Mouse (Mus musculus) limb, embryonic 10.5 days (tissue): ENCODE measurements around the gene Ric8b. TPM values are rescaled to one million over a fixed set of nuclear protein-coding genes. Genes with fewer than 3 reads are reported as not detected.

Experiments used
- DNase-seq: peaks from one replicate; pipeline ENCODE4 v3.0.0-alpha.2; 2017; ENCODE audit warnings: low spot score
- H3K27ac ChIP-seq: fragments of 300-500 bp; sonication (generic); 2 replicates; pipeline ENCODE4 v1.5.1; 2016; ENCODE audit warnings: mild to moderate bottlenecking
- H3K27me3 ChIP-seq: fragments of 300-500 bp; sonication (generic); 2 replicates; pipeline ENCODE4 v1.6.1; 2016; ENCODE audit warnings: low read depth, mild to moderate bottlenecking; ENCODE audit not compliant: poor library complexity, severe bottlenecking
- H3K36me3 ChIP-seq: fragments of 300-500 bp; sonication (generic); 2 replicates; pipeline ENCODE4 v1.6.1; 2016; ENCODE audit warnings: mild to moderate bottlenecking, moderate library complexity
- H3K4me1 ChIP-seq: fragments of 300-500 bp; sonication (generic); 2 replicates; pipeline ENCODE4 v1.6.1; 2016
- H3K4me3 ChIP-seq: fragments of 300-500 bp; sonication (generic); 2 replicates; pipeline ENCODE4 v1.5.1; 2016; ENCODE audit warnings: mild to moderate bottlenecking, moderate library complexity
- H3K9me3 ChIP-seq: fragments of 300-500 bp; sonication (generic); replicated peaks from 2 replicates; pipeline ENCODE4 v1.6.1; 2016; ENCODE audit warnings: mild to moderate bottlenecking
- WGBS: fragments of 180-500 bp; shearing (Covaris S2); methylation state at CpG from one replicate; pipeline ENCODE4 v1.1.7; 2016; 5-methylcytosine and 5-hydroxymethylcytosine counted together
- polyA plus RNA-seq: library from polyadenylated mRNA; unstranded; fragments of >200 nt; fragmentation: Nextera tagmentation; extraction: Ambion mirVana; gene quantifications from 2 replicates; pipeline ENCODE4 v1.2.1, GENCODE M21; 2016

Gene Ric8b
- polyA plus RNA-seq: 25.1 and 28.5 TPM in 2 replicates

DNA sequence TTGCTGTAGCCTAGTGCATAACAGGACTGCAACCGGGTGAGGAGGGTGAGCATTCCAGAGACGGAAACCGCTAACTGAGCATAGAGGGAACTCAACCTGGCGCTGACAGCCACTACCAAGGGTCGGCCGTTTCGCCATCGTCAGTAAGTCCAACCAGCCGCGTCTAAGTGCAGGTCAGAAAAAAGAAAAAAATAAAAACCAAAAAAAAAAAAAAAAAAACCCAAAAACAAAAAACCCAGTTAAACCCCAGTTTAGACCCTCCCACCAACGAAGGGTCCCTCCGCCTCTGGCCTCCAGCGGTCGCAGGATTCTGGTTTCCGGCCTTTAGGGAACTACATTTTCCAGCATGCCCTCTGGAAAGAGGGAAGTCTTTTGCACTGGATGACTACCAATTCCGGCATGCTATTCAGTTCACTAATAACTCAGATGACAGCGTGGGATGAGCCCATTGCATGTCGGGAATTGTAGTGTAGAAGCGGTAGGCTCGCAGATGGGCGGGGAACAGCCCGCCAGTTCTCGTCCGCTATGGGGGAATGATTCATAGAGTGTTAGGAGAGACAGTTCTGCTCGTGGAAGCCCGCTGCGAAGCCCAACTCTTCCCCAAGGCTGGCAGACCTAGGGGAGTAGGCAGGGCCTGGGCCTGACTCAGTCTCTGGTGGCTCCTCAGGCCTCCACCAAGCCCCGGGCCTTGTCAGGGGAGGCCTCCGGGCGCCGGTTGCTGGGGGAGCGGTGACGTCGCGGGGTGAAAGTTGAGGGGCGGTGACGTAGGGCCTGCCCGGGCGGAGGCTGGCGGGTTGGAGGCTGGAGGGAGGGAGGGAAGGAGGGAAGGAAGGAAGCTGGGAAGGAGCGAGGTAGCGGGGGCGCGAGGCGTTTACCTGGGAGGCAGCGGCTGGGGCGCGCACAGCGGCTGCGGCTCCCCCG lies at the start of gene Ric8b:
Ric8b (plus strand) TSS at position 807 of the 921 bp plus-strand sequence.
- WGBS: under 1% methylated on average over 48 of the region's 51 CpGs
- H3K36me3 ChIP-seq: 0 out of 2 replicates have a peak, but pooled peaks cover 3% of the 10 kb centered on the region
- peak within 1 kb of the TSS; percentile 97 for H3K27ac ChIP-seq
- peaks cover 14% of the 10 kb centered on the region for H3K4me1 ChIP-seq
- DNase-seq: peak; percentile 97
- H3K27me3 ChIP-seq: no peaks in the 10 kb centered on the region
- no peaks in the 10 kb centered on the region for H3K9me3 ChIP-seq
- peak within 1 kb of the TSS; percentile 85 for H3K4me3 ChIP-seq

DNA sequence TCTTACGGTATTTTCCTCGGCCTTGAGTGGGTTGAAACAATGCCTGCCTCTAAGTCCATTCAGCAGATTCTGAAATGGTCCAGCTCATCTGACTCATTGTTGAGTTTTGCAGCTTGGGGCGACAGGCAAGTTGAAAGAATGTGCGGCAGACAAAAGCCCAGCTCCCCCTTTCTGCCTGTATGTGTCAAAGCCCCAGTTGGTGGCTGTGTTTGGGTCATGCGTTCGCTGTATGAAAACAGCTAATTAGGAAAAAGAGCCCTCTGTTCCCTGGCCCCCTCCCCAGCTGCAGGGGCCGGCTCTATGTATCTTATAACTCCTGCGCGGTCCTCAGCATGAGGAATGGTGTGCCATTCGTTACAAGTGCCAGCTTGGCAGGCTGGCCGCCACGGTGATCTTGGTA lies 46.1 kb upstream of the Ric8b start:
- 69% methylated on average over 12 of the region's 12 CpGs for WGBS
- H3K36me3 ChIP-seq: no peaks in the 10 kb centered on the region
- H3K4me3 ChIP-seq: no peak overlapping the region
- no peaks in the 10 kb centered on the region for H3K9me3 ChIP-seq
- DNase-seq: no peak
- H3K4me1 ChIP-seq: peaks cover 8% of the 10 kb centered on the region; the same call in 1 of the 2 replicates
- no peaks in the 10 kb centered on the region for H3K27me3 ChIP-seq
- H3K27ac ChIP-seq: no peak overlapping the region

DNA sequence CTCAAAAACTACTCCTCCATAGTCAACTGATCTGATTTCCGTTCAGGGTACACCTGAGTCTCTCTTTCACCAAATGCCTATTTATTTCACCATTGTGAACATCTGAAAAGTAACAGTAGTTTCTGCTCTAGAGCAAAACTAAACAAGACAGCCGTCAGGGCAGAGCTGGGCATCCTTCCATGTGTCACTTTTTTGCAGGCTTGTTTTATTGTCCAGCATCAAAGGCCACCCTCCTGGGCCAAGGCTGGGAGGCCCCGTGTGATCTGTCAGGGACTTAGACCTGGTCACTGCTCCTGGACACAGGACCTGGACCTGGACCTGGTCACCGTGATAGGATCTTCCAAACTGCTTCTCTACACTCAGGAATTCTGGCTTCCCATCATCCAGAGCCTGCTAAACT lies 45.5 kb upstream of the Ric8b start:
- Histone ChIP-seq H3K9me3 (no peaks in the 10 kb centered on the region), H3K27ac (no peak overlapping the region), H3K36me3 (no peaks in the 10 kb centered on the region), H3K27me3 (no peaks in the 10 kb centered on the region), H3K4me3 (no peak overlapping the region), H3K4me1 (peaks cover 8% of the 10 kb centered on the region; the same call in 1 of the 2 replicates)
- DNase-seq: no peak
- WGBS: 68% methylated on average over 4 of the region's 4 CpGs

DNA sequence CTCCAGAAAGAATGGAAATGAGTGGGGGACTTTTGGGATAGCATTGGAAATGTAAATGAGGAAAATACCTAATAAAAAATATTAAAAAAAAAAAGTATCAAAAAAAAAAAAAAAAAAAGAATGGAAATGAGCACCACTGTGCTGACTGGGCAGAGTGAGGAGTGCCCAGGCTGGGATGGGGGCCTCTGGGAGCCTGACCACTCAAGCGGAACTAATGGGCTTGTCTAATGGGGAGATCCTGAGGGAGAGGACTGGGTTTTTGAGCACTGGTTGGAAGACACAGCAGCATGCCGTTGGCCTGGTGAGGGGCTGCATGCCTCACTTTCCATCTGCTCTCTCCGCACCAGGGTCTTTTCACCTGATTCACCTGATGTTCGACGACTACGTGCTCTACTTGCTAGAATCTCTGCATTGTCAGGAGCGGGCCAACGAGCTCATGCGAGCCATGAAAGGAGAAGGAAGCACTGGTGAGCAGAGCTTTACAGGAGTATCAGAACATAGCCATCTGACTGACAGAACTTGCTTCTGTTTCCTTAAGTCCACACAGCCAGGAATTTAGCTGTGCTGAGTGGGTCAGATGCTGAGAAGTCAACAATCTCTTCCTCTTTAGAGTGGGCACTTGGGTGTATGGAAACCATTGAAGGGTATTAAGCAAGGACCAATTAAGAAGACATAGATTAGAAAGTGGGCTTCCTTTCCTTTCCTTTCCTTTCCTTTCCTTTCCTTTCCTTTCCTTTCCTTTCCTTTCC lies 37.4 kb upstream of the Ric8b start:
- WGBS: 76% methylated on average over 9 of the region's 9 CpGs
- no peaks in the 10 kb centered on the region for H3K4me1 ChIP-seq
- H3K27me3 ChIP-seq: no peaks in the 10 kb centered on the region
- H3K9me3 ChIP-seq: no peaks in the 10 kb centered on the region
- no peak for DNase-seq
- H3K4me3 ChIP-seq: no peak overlapping the region
- H3K27ac ChIP-seq: no peak overlapping the region
- no peaks in the 10 kb centered on the region for H3K36me3 ChIP-seq

DNA sequence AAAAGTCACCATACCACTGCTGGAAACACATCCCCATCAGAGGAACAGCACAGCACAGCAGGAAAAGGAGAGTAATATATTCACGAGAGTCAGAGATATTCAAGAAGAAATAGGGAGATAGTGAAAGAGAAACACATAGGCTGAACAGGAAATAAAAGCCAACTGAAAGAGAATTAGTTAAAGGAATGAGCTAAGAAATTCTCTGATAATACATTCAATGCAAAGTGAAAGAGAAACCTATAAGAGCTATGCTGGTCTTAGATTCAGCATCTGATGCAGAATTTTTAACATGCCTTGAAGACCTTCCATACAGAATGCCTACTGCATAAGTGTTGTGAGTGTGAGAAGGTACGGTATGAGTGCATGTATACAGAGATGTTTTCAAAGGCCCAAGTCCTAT lies 34.9 kb upstream of the Ric8b start:
- Histone ChIP-seq H3K27me3 (no peaks in the 10 kb centered on the region), H3K27ac (no peak overlapping the region), H3K4me3 (no peak overlapping the region), H3K36me3 (no peaks in the 10 kb centered on the region), H3K9me3 (no peaks in the 10 kb centered on the region), H3K4me1 (peaks cover 10% of the 10 kb centered on the region)
- no peak for DNase-seq
- WGBS: 81% methylated on average over 2 of the region's 2 CpGs

DNA sequence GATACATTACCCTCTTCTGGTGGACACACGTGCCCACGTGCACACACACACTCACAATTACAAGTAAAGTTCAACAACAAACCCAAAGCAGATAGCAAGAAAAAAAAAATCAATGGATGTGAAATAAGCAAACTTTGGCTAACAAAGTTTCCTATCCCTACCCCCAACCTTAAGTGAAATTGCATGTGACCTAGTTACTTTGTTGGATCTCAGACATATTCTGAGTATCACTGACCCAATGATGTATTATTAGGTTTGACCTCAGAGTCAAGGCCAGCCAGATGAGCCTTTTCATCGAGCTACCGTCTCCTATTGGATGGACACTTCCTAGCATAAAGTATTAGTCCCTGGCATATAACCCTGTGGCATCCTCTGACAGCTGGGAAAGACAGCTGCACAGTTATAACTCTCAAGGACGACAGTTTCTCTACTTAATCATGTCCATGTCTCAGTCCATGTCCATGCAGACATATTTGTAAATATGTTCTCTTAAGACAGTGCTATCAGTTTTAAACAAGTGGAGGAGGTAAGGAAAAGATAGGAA lies 32.0 kb upstream of the Ric8b start:
- WGBS: 70% methylated on average over 5 of the region's 5 CpGs
- peaks cover 10% of the 10 kb centered on the region for H3K4me1 ChIP-seq
- no peak overlapping the region for H3K27ac ChIP-seq
- no peaks in the 10 kb centered on the region for H3K9me3 ChIP-seq
- H3K4me3 ChIP-seq: no peak overlapping the region
- H3K36me3 ChIP-seq: no peaks in the 10 kb centered on the region
- no peaks in the 10 kb centered on the region for H3K27me3 ChIP-seq
- no peak for DNase-seq

DNA sequence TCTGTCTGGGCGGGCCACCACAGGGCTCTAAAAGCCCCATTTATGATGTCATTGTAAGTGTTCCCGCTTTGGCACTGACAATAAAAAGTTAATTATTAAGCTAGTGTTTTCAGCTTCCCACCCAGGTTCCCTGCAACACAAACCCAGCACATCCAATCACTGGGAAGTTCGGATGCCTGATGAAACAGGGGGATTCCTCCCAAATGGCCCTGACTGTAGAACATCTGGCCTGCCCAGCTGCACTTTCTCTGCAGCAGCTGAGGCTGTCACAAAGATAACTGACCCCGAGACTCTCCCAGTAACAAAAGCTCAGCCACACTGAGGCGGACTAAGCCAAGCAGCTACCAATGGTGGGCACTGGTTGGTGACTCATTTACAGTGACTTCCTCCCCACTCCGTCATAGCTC lies 31.2 kb upstream of the Ric8b start:
- WGBS: 28% methylated on average over 6 of the region's 6 CpGs
- peak; percentile 58 for DNase-seq

DNA sequence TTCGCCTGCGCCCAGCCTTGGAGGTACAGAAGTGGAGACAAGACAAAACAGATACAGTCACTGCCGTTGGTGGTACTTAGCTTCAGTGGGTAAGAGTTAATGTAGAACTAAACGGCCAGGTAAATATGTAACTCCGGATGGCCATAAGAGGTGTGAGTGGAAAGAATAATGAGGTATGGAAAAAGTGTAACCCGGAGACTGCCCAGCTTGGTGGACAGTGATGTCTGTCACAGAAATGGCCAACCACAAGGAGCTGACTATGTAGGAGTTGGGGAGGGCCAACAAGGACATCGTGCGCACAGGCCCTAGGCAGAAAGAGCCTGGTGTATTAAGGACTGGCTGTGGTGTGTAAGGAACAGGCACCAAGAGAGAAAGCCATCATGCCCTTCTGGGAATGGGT lies 30.6 kb upstream of the Ric8b start:
- WGBS: 88% methylated on average over 8 of the region's 8 CpGs
- DNase-seq: no peak
- H3K4me3 ChIP-seq: no peak overlapping the region
- no peak overlapping the region for H3K27ac ChIP-seq
- no peaks in the 10 kb centered on the region for H3K27me3 ChIP-seq
- no peaks in the 10 kb centered on the region for H3K36me3 ChIP-seq
- peaks cover 10% of the 10 kb centered on the region for H3K4me1 ChIP-seq
- H3K9me3 ChIP-seq: no peaks in the 10 kb centered on the region

More for the DNA sequence above, 31.2 kb upstream of the Ric8b start:
- Histone ChIP-seq H3K4me1 (peaks cover 10% of the 10 kb centered on the region), H3K4me3 (no peak overlapping the region), H3K9me3 (no peaks in the 10 kb centered on the region), H3K36me3 (no peaks in the 10 kb centered on the region), H3K27me3 (no peaks in the 10 kb centered on the region), H3K27ac (no peak overlapping the region)

DNA sequence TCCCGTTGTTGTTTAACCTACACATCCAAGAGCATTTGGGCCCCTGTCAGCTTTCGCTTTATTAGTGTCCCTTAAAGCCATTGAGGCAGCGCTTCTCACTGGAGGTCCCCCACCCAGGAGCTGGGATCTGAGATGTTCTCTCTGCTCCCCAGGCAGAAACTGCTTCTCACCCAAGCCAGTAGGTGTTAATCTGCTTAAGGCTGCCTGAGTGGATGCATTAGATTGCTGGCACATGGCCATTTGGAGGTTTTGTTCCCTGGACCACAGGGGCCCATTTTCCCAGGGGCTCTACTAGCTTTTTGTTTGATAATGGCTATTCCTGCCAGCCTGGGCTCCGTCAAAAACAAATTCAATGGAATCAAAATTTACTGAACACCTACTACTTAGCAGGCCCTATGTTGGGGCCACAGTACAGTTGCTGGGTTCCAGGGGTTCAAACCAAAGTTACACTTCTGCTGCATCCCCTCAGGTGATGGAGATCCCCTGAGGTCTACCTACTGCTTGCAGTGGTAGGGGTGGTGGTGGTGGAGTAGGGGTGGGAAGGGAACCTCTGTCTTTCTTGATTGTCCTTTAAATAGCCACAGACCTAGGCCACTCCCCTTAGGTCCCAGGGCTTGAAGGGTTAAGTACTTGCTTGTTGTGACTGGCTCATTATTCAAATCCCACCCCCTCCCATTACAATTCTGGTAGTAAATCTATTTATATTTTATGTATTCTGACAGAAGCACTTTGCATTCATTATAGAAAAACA lies 28.1 kb upstream of the Ric8b start:
- Histone ChIP-seq H3K4me3 (no peak overlapping the region), H3K27ac (no peak overlapping the region), H3K36me3 (no peaks in the 10 kb centered on the region), H3K4me1 (peaks cover 10% of the 10 kb centered on the region), H3K9me3 (no peaks in the 10 kb centered on the region), H3K27me3 (no peaks in the 10 kb centered on the region)
- WGBS: 40% methylated on average over 4 of the region's 4 CpGs
- DNase-seq: no peak

DNA sequence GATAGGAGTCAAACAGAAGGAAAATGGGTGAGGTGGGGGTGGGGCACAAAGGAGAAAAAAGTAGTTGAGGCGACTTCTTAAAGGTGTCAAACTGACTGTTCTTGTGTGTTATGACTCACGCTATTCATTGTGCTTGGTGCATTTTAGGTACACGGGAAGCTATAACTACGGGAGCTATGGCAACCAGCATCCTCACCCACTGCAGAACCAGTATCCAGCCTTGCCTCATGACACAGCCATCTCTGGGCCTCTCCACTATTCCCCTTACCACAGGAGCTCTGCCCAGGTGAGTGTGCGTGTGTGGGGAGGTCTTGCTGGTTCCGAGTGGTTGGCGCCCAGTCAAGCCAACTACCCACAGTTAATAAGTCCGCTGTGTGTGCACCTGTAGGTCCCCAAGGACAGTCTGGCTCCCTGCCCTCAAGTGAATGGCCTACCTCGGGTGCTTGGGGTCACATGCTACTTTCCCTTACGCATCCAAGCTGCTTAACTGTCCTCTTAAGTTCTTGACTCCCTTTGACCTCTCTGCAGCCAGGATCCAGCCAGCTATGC lies 21.5 kb upstream of the Ric8b start:
- Histone ChIP-seq H3K9me3 (no peaks in the 10 kb centered on the region), H3K27ac (no peak overlapping the region), H3K4me1 (peaks cover 16% of the 10 kb centered on the region; the same call in 1 of the 2 replicates), H3K4me3 (no peak overlapping the region), H3K27me3 (no peaks in the 10 kb centered on the region), H3K36me3 (no peaks in the 10 kb centered on the region)
- DNase-seq: no peak
- 93% methylated on average over 10 of the region's 10 CpGs for WGBS

DNA sequence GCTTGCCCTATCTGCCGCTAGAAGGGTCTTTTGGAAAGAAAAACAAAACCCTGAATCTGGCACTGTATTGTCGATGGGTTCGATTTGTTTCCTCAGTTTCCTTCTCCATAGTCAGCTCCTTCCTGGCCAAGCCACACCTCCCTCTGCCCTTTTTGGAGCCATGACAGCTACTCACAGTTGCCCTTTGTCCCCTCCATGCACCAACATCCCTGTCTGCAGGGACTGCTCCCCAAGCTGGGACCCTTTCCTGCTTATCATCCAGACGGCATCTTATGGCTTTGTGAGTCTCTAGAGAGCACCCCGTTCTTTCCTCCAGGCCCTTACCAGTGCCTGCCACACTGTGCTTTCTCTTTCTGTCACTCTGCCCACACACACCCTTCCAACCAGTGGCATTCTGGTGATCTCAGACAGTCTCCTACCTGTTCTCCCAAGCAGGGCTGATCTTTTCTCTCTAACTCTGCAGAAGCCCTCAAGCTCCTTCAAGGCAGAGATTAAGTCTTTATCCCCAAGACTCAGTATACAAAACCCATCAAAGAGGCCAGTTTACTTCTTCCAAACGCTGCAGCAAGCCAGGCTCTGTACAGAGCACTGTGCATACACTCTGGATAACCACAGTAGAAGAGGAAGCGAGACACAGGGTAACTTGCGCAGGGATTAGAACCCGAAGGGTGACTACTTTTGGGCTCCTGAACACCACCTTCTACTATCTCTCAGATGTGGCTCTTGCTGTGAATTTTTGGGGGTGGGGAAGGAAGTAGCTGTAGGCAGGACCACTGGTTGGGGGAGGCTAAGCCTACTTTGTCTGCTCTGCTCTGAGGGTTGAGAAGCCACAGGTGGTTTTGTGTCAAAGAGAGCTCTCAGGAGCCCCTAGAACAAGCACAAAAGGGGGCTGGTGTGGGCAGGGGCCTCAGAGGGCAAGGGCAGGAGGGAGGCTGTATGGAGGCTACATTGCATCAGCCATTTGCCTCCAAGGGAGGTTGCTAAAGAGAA lies 20.2 kb upstream of the Ric8b start:
- no peak for DNase-seq
- WGBS: 78% methylated on average over 9 of the region's 9 CpGs
- H3K9me3 ChIP-seq: no peaks in the 10 kb centered on the region
- H3K27ac ChIP-seq: peak overlapping the region; percentile 10; the same call in 1 of the 2 replicates
- H3K27me3 ChIP-seq: no peaks in the 10 kb centered on the region
- H3K4me3 ChIP-seq: no peak overlapping the region
- peaks cover 16% of the 10 kb centered on the region; the same call in 1 of the 2 replicates for H3K4me1 ChIP-seq
- no peaks in the 10 kb centered on the region for H3K36me3 ChIP-seq
